Mouse (Mus musculus) ES-Bruce4 (cell line): ENCODE results near the gene Cenpi.

Experiments used
- CTCF ChIP-seq: IDR thresholded peaks from one replicate; pipeline ENCODE4 v1.8.1; 2011; ENCODE audit warnings: low read depth, low read length
- EP300 ChIP-seq: IDR thresholded peaks from 2 replicates; pipeline ENCODE4 v1.6.1; 2011; ENCODE audit warnings: low read depth, low read length; ENCODE audit not compliant: insufficient read depth
- POLR2A ChIP-seq: IDR thresholded peaks from one replicate; pipeline ENCODE4 v1.8.1; 2011; ENCODE audit warnings: low read length; ENCODE audit not compliant: insufficient read depth

DNA sequence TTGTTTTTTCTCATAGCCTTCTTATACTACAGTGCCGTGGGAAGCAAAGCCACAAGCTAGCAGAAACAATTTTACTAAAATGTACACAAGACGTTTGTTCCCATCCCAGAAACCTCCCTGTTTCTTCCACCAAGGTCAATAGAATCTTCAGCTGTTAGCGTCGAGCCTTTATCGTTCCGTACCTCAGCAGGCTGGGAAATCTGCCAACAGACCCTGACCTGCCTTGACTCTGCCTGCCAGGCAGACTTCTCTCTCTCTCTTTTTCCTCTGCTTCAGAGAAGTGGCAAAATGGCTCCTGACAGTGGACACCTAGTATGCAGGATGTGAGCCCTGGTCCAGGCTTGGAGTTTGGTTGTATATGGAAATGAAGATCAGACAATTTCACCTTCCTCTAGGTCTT lies 77.0 kb downstream of the Cenpi start:
- TF ChIP-seq POLR2A: no peak
- no peak for TF ChIP-seq CTCF
- TF ChIP-seq EP300: no peak
